Mouse (Mus musculus) erythroid progenitor cell, adult 5-6 weeks (primary cell): ENCODE data around the gene Mfsd14a. TPM values are rescaled to one million over a fixed set of nuclear protein-coding genes. Genes with fewer than 3 reads are reported as not detected.

Experiments used
- ATAC-seq: replicated peaks from 2 replicates; pipeline ENCODE4 v1.8.0; 2016; ENCODE audit warnings: moderate number of reproducible peaks, mild to moderate bottlenecking, moderate TSS enrichment, inconsistent platforms; ENCODE audit not compliant: poor library complexity, low FRiP score, severe bottlenecking
- total RNA-seq, 2 experiments: library from RNA; stranded (forward) in 1 of 2; stranded (reverse) in 1 of 2; fragments of 150-400 nt in 1 of 2; fragments of 186-747, 209-891 nt in 1 of 2; gene quantifications; 2 replicates each; pipeline versions ENCODE4 v1.2.3 to v1.2.4; 2015 to 2017; ENCODE audit warnings: low replicate concordance in 2 of 2

Gene Mfsd14a
- total RNA-seq, 2 experiments from 2014 or later: 27.2 to 40.2 TPM

DNA sequence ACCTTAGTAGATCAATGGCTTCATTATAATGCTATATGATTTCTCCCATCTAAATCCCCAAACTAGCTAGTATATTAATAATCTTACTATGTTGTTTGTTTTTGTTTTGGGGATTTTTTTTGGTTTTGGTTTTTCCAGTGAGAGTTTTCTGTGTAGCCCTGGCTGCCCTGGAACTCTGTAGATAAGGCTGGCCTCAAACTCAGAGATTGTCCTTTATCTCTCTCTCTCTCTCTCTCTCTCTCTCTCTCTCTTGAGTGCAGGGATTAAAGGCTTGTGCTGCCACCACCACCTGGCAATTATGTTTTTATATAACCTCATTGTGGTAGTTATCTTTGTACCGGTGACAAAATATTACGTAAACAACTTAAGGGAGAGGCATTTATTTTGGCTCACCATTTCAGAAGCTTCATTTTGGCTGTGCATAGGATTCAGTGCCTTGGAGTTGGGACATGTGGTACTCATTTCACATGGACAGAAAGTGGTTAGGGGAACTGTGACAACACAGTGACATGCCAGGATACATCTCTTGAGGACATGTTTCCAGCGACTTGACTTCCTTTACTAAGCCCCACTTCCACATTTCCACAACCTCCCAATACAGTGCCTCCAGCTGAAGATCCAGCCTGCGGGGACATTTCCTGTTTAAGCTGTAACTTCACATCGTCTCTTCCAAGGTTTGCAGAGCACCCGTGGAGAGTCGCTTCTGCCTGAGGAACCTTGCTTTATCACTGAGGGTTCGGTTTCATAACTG lies 47.0 kb downstream of the Mfsd14a start:
- ATAC-seq: no peak

DNA sequence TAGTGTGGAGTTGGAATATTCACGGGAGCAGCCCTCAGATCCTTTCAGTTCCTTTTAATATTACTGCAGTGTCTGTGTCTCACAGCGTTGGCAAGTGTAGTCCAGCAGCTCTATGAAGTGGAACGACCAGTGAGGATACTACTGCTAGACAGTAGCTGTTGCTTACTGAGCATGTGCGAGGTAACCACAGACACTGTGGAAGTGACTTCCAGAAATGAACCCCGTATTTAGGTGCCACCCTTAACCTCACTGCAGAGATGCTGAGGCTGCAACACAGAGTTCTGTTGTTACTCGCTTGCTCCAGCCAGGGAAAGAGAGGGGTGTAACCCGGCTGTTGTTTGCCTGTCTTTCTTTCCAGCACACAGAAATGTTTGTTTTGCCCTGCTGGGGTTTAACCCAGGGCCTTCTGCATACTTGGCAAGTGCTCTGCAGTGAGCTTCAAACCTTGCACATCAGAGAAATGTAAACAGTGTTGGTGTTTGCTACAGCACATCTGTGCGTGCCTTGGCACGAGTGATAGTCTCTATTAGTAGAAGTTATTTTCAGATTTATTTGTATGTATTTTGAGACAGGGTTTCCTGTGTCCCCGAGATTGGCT lies 48.1 kb downstream of the Mfsd14a start, which contains the start of gene Trmt13:
TSS of gene Trmt13 (minus strand) at position 293 of the 598 bp plus-strand sequence.
- ATAC-seq: no peak

DNA sequence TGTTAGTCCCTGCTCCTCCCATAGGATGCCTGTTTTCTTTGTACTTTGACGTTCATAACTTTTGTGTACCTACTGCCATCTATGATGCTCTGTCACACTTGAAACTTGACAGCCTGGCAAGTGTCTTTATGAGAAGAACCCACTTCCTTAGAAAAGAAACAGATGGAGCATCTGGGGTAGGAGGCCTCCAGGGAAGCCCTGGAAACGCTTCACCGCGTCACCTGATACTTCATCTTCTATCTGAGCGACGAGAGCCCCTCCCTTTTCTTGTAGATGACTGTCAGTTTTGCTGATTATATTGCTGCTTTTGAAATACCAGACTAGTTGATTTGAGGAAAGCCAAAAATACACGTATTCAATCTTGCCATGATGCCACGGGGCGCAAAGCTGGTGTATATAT lies 57.9 kb downstream of the Mfsd14a start:
- no peak for ATAC-seq

DNA sequence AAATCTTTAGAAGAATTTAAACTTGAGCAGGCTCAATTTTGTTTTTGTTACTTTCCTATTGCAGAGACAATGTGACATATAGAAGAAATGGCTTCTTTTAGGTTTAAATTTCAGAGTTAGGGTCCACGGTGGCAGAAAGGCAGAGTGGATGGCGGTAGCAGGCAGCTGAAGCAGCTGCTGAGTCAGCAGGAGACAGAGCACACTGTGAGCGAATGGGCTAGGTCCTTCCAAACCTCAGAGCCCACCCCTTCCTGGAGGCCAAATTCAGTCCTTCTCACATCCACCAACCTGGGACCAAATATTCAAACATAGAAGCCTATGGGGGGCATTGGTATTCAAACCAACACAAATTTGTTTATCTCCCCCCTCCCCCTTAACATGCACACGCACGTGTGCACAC lies 60.7 kb downstream of the Mfsd14a start:
- ATAC-seq: no peak

DNA sequence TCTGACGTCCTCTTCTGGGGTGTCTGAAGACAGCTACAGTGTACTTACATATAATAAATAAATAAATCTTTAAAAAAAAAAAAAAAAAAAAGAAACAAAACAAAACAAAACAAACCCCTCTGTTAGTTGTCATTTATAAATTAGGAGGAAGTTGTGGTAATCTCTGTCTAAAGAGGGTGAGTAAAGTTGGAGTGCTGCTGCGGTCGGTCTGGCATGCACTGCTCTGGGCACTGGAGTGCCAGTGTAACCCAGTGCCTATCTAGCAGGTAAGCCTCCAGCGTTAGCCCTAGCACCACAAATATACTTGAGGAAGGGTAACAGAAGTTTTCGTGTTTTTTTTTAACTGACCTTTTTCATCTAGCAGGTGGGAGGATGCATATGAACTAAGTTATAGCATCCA lies 61.5 kb downstream of the Mfsd14a start:
- ATAC-seq: no peak

DNA sequence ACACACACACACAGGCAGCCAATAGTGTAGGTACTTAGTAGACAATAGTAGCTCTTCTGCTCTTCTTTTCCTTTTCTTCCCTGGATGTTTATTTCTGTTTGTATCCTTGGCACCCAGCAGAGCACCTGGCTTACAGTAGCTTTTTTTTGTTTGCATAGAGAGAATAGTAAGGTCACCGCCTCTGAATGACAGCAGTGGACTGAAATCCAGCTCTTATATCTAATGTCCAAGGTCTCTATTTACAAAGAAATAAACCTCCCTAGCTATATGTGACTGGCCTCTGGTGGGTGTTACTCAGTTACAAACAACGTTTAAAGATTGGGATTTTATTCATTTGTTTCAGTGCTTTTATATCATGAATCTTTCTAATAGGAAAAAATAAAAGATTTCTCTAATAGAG lies 62.8 kb downstream of the Mfsd14a start:
- no peak for ATAC-seq

DNA sequence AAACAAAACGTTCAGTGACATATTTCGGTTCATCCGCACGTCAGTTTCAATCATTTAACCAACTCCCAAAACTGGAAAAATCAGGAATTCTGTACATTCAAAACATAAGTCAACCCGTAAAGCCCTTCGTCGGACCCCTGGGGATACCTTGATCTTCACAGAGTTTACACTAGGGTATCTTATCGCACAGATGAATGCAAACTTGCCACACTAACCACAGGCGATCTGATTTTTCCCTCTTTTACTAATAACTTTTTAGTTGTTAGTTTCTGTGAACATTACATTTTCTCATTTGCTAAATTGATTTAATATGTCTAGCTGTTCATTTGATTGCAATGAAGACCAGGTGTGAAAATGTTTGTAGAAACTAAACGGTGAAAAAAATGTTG lies 66.9 kb downstream of the Mfsd14a start:
- ATAC-seq: no peak

DNA sequence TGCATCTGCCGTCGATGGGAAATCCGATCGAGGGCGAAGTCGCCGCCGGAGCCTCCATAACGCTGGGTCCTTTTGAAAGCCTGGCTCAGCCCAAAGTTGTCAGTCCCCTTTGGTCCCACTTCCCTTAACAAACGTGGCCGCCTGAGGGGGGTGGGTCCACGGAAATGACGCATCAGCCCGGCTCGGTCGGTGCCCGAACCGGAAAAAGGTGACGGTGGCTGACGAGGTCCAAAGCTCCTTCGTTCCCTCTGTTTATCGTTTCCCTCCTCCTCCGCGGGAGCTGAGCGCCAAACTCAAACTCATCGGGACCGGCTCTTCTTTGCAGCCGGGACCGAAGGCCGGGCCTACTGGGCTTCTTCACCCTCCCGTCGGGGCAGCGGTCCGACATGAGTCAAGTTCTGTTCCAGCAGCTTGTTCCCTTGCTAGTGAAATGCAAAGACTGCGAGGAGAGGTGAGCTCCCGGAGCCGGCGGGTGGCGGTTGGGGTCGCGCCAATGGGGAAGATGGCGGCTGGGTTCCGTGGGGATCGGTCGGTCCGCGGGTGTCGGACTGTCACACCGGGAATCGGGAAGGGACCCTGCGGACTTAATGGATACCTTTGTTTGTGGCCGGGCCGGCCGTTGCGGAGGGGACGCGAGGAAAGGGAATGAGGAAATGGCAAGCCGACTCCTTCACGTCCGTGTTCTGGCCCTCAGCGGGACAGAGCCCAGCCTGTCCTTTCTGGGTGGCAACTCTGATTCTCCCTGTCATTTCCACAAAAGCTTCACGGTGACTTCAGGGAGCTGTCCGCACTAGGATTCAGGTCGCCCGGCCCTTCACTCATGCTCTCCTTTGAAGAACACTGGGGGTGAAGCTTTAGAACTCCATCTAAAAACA lies 67.5 kb downstream of the Mfsd14a start, which contains the start of gene Sass6:
TSS of gene Sass6 (plus strand) at position 255 of the 875 bp plus-strand sequence.
- ATAC-seq: peak; percentile 94

DNA sequence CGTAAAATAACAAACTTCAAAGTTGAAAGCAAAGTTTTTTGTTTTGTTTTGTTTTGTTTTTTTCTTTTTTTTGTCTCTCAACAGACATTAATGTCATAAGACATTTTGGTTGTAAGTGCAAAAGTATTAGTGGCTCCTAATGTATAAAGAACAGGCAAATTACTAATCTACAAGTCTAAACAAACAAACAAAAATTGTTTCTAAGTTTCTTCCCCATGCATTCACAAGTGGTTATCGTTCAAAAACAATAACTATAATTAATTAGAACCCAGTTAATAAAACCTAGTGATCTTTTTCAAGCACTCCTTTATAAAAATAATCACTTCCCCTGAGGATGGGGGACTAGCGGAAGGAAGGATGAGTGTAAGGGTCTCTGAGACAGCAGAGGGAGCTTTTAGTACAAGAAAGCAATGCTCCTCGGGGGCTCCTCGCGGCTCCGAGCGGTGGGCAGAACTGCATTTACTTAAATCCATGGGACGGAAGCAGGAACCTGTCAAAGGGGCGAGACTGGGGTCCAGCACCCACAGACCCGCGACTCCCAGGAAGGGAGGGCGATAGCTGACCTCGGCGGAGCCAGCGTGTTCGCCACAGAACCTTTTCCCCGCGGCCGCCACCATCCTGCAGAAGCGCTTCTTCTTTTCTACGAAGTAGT lies 68.3 kb downstream of the Mfsd14a start:
- ATAC-seq: peak; percentile 64

DNA sequence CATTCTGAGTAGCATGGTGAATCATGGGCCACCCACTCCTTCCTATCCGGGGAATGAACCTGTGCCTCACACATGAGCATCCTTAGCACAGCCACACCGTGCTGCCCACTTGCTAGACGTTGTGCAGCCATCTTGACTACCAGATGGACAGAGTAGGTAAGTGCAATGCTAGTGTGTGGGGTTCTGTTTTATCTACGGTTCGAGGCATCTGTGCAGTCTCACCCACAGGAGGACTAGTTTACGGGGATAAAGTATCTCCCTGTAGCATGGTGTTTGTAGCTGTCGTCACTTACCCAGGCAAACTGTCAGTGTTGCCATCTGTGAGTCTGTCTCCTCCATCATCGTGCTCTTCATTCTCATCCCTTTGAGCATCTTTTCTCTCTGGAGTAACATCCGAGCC lies 80.3 kb downstream of the Mfsd14a start:
- ATAC-seq: no peak

Other genes starting within 250 kb of the Mfsd14a start
- gene Cdc14a, start 238.6 kb downstream of the Mfsd14a start, total RNA-seq (2015; ENCODE audit: low replicate concordance): 18.4 and 25.6 TPM in 2 replicates
- gene Cdc14a, start 238.6 kb downstream of the Mfsd14a start, total RNA-seq (2017; ENCODE audit: low replicate concordance): 23.5 and 28.5 TPM in 2 replicates
- gene Rtca, start 154.5 kb downstream of the Mfsd14a start, total RNA-seq (2015; ENCODE audit: low replicate concordance): 16.8 and 19.1 TPM in 2 replicates
- gene Rtca, start 154.5 kb downstream of the Mfsd14a start, total RNA-seq (2017; ENCODE audit: low replicate concordance): 9.0 and 10.9 TPM in 2 replicates
- gene Dbt, start 149.6 kb downstream of the Mfsd14a start, total RNA-seq (2015; ENCODE audit: low replicate concordance): 0.72 and 1.7 TPM in 2 replicates
- 0.53 and 3.0 TPM in 2 replicates for gene Dbt, start 149.6 kb downstream of the Mfsd14a start, total RNA-seq (2017; ENCODE audit: low replicate concordance)
- 19.5 and 37.7 TPM in 2 replicates for gene Lrrc39, start 99.7 kb downstream of the Mfsd14a start, total RNA-seq (2015; ENCODE audit: low replicate concordance)
- gene Lrrc39, start 99.7 kb downstream of the Mfsd14a start, total RNA-seq (2017; ENCODE audit: low replicate concordance): 18.2 and 21.9 TPM in 2 replicates
- gene Sass6, start 67.7 kb downstream of the Mfsd14a start, total RNA-seq (2015; ENCODE audit: low replicate concordance): 62.7 and 75.9 TPM in 2 replicates
- gene Sass6, start 67.7 kb downstream of the Mfsd14a start, total RNA-seq (2017; ENCODE audit: low replicate concordance): 118 and 120 TPM in 2 replicates
- gene Trmt13, start 48.1 kb downstream of the Mfsd14a start, total RNA-seq (2015; ENCODE audit: low replicate concordance): 4.2 and 4.3 TPM in 2 replicates
- 17.5 and 22.0 TPM in 2 replicates for gene Trmt13, start 48.1 kb downstream of the Mfsd14a start, total RNA-seq (2017; ENCODE audit: low replicate concordance)
- not detected in 2 replicates for gene Gm43191, start 18.6 kb upstream of the Mfsd14a start, total RNA-seq (2015; ENCODE audit: low replicate concordance)
- gene Gm43191, start 18.6 kb upstream of the Mfsd14a start, total RNA-seq (2017; ENCODE audit: low replicate concordance): not detected in 2 replicates
- 15.9 and 19.8 TPM in 2 replicates for gene Slc35a3, start 50.2 kb upstream of the Mfsd14a start, total RNA-seq (2015; ENCODE audit: low replicate concordance)
- 28.3 and 37.6 TPM in 2 replicates for gene Slc35a3, start 50.2 kb upstream of the Mfsd14a start, total RNA-seq (2017; ENCODE audit: low replicate concordance)
- gene Agl, start 145.5 kb upstream of the Mfsd14a start, total RNA-seq (2015; ENCODE audit: low replicate concordance): 3.4 and 9.7 TPM in 2 replicates
- gene Agl, start 145.5 kb upstream of the Mfsd14a start, total RNA-seq (2017; ENCODE audit: low replicate concordance): 1.0 and 2.9 TPM in 2 replicates
- 15.9 and 23.5 TPM in 2 replicates for gene Frrs1, start 196.8 kb upstream of the Mfsd14a start, total RNA-seq (2015; ENCODE audit: low replicate concordance)
- gene Frrs1, start 196.8 kb upstream of the Mfsd14a start, total RNA-seq (2017; ENCODE audit: low replicate concordance): 9.6 and 16.8 TPM in 2 replicates